Mouse (Mus musculus) layer of hippocampus, postnatal 25 days (tissue): Measurements from ENCODE around the gene Gps2. TPM values are rescaled to one million over a fixed set of nuclear protein-coding genes. Genes with fewer than 3 reads are reported as not detected.
"Not testable (repeated sequence)": the region's sequence is repeated elsewhere in the genome, so short reads cannot be mapped to it uniquely, and the experiment has no call there.

Experiments used
- DNase-seq, 2 experiments: peaks; one replicate each; pipeline ENCODE4 v3.0.0; 2022; ENCODE audit warnings: mixed read lengths in 2 of 2, low spot score in 1 of 2; ENCODE audit errors: extremely low spot score in 1 of 2
- microRNA-seq, 2 experiments: library from miRNA; unstranded; fragments of <30 nt; microRNA quantifications; one replicate each; pipeline ENCODE4 v1.2.0; 2021
- total RNA-seq, 2 experiments: library from RNA; stranded (reverse); gene quantifications; 2 replicates each; pipeline ENCODE4 v1.2.3; 2021

The Gps2 gene
- total RNA-seq, 2 experiments from 2014 or later = 26.8 to 32.6 TPM

- not testable (repeated sequence) for DNase-seq
Observed at GRCm38 (mm10) chr11:69955618-69956017, 41.9 kb downstream of the Gps2 start.

DNA sequence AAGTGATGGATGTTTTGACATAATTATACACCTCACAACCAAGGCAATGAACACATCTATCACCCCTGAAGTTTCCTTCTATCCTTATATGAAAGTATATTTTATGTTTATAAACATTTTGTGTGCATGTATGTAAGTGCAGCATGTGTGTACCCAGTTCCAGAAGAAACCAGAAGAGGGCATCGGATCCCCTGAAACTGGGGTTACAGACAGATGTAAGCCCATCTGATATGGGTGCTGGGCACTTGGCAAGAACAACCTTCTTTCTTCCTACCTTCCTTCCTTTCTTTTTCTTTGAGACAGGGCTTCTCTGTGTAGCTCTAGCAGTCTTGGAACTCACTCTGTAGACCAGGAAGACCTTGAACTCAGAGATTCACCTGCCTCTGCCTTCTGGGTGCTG lies 42.5 kb downstream of the Gps2 start:
- DNase-seq = no peak

DNA sequence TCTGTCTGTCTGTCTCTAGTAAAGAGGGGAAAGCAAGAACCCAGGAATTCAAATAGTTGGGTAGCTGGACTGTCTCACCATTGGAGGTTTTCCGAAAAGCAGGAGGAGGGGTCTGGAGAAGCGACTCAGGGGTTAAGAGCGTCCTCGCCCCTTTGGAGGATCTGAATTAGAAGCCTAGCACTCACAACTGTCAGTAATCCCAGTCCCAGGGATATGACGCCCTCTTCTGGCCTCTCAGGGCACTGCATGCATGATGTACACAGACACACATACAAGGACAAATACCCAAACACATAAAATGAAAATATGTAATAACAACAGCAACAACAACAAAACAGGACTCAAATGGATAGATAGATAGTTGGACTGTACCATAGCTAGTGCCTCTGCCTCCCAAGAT lies 46.9 kb downstream of the Gps2 start:
- no peak for DNase-seq

GRCm38 (mm10) chr11:69961841-69962240 lies 48.2 kb downstream of the Gps2 start:
- DNase-seq = no peak

DNA sequence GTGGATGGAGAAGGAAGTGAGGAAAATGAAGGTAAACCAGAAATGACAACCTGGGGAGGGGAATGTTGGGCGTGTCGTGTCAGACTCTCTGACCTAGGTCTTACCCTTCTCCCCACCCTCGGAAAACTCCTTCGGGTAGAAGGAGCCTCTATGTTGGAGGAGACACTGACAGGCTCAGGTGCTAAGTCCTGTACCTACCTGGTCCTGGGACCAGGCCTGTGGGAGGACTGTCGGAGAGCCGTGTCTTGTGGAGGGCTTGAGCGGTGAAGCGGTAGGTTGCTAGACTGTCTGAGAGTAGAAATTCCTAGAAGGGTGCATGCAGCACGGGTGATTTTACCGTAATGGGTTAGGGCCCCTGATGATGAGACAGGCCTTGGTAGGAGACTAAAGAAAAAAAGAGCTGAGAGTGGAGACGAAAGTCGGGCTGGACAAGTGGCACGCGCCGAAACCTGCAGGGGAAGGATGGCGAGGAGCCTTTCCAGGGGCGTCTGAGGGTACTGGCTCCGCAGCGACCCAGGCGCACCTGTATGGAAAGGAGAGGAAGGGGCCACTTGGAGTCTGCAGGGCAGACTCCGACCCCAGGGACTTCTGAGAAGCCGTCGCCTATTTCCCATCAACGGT lies 51.1 kb downstream of the Gps2 start, which contains the start of gene Cldn7:
Cldn7 (plus strand) TSS at position 130 of the 621 bp plus-strand sequence.
- no peak for DNase-seq

DNA sequence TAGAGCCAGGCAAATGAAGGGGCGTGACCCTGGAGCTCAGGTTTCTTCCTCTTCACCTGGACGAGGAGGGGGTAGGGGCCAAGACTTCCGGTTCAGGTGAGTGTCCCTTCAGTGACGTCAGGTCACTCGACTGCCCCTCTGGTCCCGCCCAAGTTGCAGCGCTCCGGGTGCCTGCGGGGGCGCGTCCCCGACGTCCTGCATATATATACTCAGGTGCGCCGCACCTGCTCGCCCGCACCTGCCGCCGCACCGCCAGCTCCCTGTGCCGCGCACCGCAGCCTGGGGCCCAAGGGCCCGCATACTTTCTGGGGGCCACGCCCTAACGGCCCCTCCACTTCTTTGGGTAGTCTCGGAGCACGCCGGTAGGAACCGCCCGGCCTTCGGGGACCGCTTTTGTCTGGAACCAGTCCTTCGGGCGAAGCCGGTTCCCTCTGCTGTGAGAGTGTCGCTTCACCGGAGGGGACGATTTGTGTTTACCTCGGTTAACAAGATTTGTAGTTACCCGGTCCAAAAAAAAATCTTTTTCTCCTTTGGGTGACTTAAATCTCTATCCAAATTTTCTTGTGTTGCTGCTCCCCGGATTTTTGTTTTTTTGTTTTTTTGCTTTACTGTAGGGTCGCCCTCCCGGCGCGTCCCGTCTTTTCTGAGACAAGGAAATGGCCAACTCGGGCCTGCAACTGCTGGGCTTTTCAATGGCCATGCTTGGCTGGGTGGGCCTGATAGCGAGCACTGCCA lies 51.8 kb downstream of the Gps2 start:
- no peak for DNase-seq

Small RNAs within 50 kb of the gene (microRNA-seq; reads per million reads assigned to microRNA genes)
- gene Mir6924 = 0 reads per million in 2 experiments

Other genes starting within 250 kb of the Gps2 start
- gene Cd68, start 247.7 kb upstream of the Gps2 start, total RNA-seq = 10 to 100 TPM; 15.1 to 15.7 TPM
- gene Eif4a1, start 241.5 kb upstream of the Gps2 start, total RNA-seq = 100 to 1,000 TPM; 369 to 381 TPM
- 100 to 1,000 TPM in 1 of 2 experiments, 10 to 100 TPM in 1; 94.3 to 109 TPM for gene Senp3, start 231.8 kb upstream of the Gps2 start, total RNA-seq
- gene Tnfsf13, start 228.1 kb upstream of the Gps2 start, total RNA-seq = 1 to 10 TPM; 1.2 to 1.3 TPM
- gene Tnfsf12, start 218.0 kb upstream of the Gps2 start, total RNA-seq = 1 to 10 TPM; 7.3 to 8.6 TPM
- 1 to 10 TPM; 1.3 to 1.4 TPM for gene Tnfsfm13, start 217.8 kb upstream of the Gps2 start, total RNA-seq
- gene Polr2a, start 155.3 kb upstream of the Gps2 start, total RNA-seq = 10 to 100 TPM; 58.6 to 69.5 TPM
- not detected for gene Slc35g3, start 151.9 kb upstream of the Gps2 start, total RNA-seq
- 100 to 1,000 TPM; 110 to 118 TPM for gene Zbtb4, start 148.0 kb upstream of the Gps2 start, total RNA-seq
- 1 to 10 TPM in 1 of 2 experiments, under 1 TPM in 1; 0.79 to 1.1 TPM for gene Chrnb1, start 117.9 kb upstream of the Gps2 start, total RNA-seq
- 10 to 100 TPM; 28.3 to 33.3 TPM for gene Fgf11, start 112.0 kb upstream of the Gps2 start, total RNA-seq
- not detected for gene Tmem102, start 108.3 kb upstream of the Gps2 start, total RNA-seq
- not detected for gene Gm39566, start 98.6 kb upstream of the Gps2 start, total RNA-seq
- gene Spem2, start 95.4 kb upstream of the Gps2 start, total RNA-seq = not detected
- under 1 TPM; 0.34 to 0.73 TPM for gene Spem1, start 91.7 kb upstream of the Gps2 start, total RNA-seq
- gene Nlgn2, start 76.1 kb upstream of the Gps2 start, total RNA-seq = 100 to 1,000 TPM; 192 to 219 TPM
- 100 to 1,000 TPM; 112 to 135 TPM for gene Tmem256, start 75.4 kb upstream of the Gps2 start, total RNA-seq
- gene Plscr3, start 67.5 kb upstream of the Gps2 start, total RNA-seq = 10 to 100 TPM; 16.5 to 19.0 TPM
- not detected for gene Tnk1, start 55.2 kb upstream of the Gps2 start, total RNA-seq
- not detected for gene Tmem95, start 35.9 kb upstream of the Gps2 start, total RNA-seq
- 1 to 10 TPM; 1.2 to 1.3 TPM for gene Kctd11, start 32.5 kb upstream of the Gps2 start, total RNA-seq
- under 1 TPM; 0.12 to 0.19 TPM for gene Acap1, start 18.3 kb upstream of the Gps2 start, total RNA-seq
- 1 to 10 TPM in 1 of 2 experiments, under 1 TPM in 1; 0.62 to 1.8 TPM for gene 2810408A11Rik, start 12.9 kb upstream of the Gps2 start, total RNA-seq
- 100 to 1,000 TPM; 108 to 109 TPM for gene Neurl4, start 12.8 kb upstream of the Gps2 start, total RNA-seq
- gene Eif5a, start 8.1 kb downstream of the Gps2 start, total RNA-seq = 100 to 1,000 TPM; 426 to 481 TPM
- 10 to 100 TPM in 1 of 2 experiments, 1 to 10 TPM in 1; 7.3 to 11.1 TPM for gene Ybx2, start 21.9 kb downstream of the Gps2 start, total RNA-seq
- 1 to 10 TPM; 2.2 to 4.0 TPM for gene Slc2a4, start 34.3 kb downstream of the Gps2 start, total RNA-seq
- not detected for gene Cldn7, start 50.9 kb downstream of the Gps2 start, total RNA-seq
- 100 to 1,000 TPM; 107 to 116 TPM for gene Ctdnep1, start 67.3 kb downstream of the Gps2 start, total RNA-seq
- 10 to 100 TPM; 77.1 to 82.2 TPM for gene Elp5, start 68.6 kb downstream of the Gps2 start, total RNA-seq
- gene Gabarap, start 77.3 kb downstream of the Gps2 start, total RNA-seq = 100 to 1,000 TPM; 229 to 258 TPM
- gene Phf23, start 81.9 kb downstream of the Gps2 start, total RNA-seq = 10 to 100 TPM; 41.4 to 46.9 TPM
- gene Dvl2, start 86.7 kb downstream of the Gps2 start, total RNA-seq = 10 to 100 TPM; 31.2 to 37.8 TPM
- 10 to 100 TPM; 56.9 to 62.4 TPM for gene Acadvl, start 101.5 kb downstream of the Gps2 start, total RNA-seq
- gene Dlg4, start 103.1 kb downstream of the Gps2 start, total RNA-seq = 100 to 1,000 TPM; 857 to 887 TPM
- gene Asgr1, start 140.2 kb downstream of the Gps2 start, total RNA-seq = under 1 TPM; 0.73 to 0.74 TPM
- not detected for gene Asgr2, start 178.8 kb downstream of the Gps2 start, total RNA-seq
- under 1 TPM; 0.38 to 0.49 TPM for gene Mgl2, start 216.4 kb downstream of the Gps2 start, total RNA-seq
- gene Clec10a, start 242.3 kb downstream of the Gps2 start, total RNA-seq = 1 to 10 TPM; 1.1 to 3.4 TPM